Mouse (Mus musculus) kidney, adult 2 months (tissue): ENCODE data around the gene Slc4a1.

Experiments
- CTCF ChIP-seq: fragments of 200-500 bp; conservative IDR thresholded peaks from 2 replicates; pipeline ENCODE4 v1.5.1; 2011; ENCODE audit warnings: low read depth, mild to moderate bottlenecking, control low read depth, low read length, moderate library complexity, mixed read lengths; ENCODE audit not compliant: insufficient read depth, insufficient read length
- POLR2A ChIP-seq: fragments of 200-500 bp; IDR thresholded peaks from one replicate; pipeline ENCODE4 v1.6.1; 2011; ENCODE audit warnings: low read depth, low read length, control low read depth

DNA sequence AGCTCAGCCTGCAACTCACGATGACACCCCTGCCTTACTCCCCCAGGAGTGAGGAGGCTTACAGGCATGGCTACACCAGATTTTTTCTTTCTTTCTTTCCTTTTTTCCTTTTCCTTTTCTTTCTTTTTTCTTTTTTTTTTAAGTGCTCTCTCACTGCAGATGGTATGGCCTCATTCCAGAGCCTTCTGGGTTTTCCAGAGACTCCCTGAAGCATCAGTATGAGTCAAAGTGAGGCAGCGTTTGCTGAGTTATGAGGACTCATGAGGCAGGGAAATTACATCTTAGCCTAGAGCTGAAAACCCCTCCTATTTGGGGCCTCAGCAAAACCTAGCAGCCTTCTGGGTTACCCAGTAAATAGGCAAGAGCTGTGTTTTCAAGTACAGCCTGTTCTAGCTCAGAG, 18.4 kb upstream of the Slc4a1 start:
- TF ChIP-seq CTCF (no peak), POLR2A (no peak)
